Mouse (Mus musculus) left cerebral cortex, adult 2 months (tissue): Measurements from ENCODE around the gene Dnmbp. TPM values are rescaled to one million over a fixed set of nuclear protein-coding genes. Genes with fewer than 3 reads are reported as not detected.
A peak's percentile ranks its signal among the peaks of the same experiment; 100 is the strongest.

ENCODE experiments used
- DNase-seq, 2 experiments: peaks; one replicate each; pipeline ENCODE4 v3.0.0; 2021 to 2022; ENCODE audit warnings: low spot score in 2 of 2, mixed read lengths in 1 of 2; ENCODE audit errors: extremely low spot score in 1 of 2
- H3K27ac ChIP-seq: fragments of 200-600 bp; 2 replicates; pipeline ENCODE4 v1.8.1; 2022
- H3K4me3 ChIP-seq: fragments of 200-600 bp; 2 replicates; pipeline ENCODE4 v1.8.1; 2022
- CTCF ChIP-seq: fragments of 200-600 bp; IDR thresholded peaks from 2 replicates; pipeline ENCODE4 v1.8.1; 2022; ENCODE audit warnings: antibody characterized with exemption, mild to moderate bottlenecking, moderate library complexity
- intact Hi-C: fragments of 180-260 bp; cut with DNase I; formaldehyde crosslinking; loops from one replicate; pipeline ENCODE4 v1.15.1; 2025
- total RNA-seq, 2 experiments: library from RNA; stranded (reverse); gene quantifications; 2 replicates each; pipeline ENCODE4 v1.2.3; 2021

Gene Dnmbp
- total RNA-seq, 2 experiments from 2014 or later: 13.8 to 14.1 TPM

DNA sequence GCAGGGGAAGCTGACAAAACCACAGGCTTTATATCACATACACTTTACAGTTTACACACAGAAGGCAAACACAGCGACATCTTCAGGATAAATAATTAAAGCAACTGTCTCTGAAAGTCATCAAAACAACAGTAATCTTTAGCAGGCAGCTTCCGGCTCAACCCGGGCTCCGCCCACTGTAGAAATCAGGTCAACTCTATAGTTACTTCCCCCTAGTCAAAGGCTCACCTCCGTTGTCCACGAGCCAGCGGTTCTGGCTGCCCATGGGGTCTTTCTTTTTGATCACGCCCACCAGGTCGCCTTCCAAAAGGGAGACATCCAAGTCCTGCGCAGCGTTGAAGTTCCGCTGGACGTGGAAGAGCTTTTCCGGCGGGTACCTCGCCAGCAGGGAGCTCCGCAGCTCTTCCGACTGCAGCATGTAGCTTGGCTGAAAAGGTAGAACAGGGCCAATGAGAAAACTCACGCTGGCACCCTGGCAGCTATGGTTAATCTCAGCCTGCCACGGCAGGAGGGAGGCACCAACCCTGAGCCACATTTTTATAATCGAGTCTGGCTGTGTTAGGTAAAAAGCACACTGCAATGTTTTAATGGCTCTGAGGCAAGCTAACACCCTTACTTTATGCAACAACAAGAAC, 87.9 kb downstream of the Dnmbp start:
- Histone ChIP-seq H3K27ac (no peak overlapping the region), H3K4me3 (no peak overlapping the region)
- TF ChIP-seq CTCF: no peak
- no peak for DNase-seq
- intact Hi-C loops: loop anchor here (5.0 kb wide), 1 partner anchor 105 kb away; no protein-coding TSS in a partner anchor

GRCm38 (mm10) chr19:43850026-43850425, 90.0 kb downstream of the Dnmbp start:
- no peak overlapping the region for H3K4me3 ChIP-seq
- intact Hi-C loops: loop anchor here (5.0 kb wide), 1 partner anchor 107 kb away; no protein-coding TSS in a partner anchor
- H3K27ac ChIP-seq: no peak overlapping the region
- TF ChIP-seq CTCF: no peak
- DNase-seq: no peak

DNA sequence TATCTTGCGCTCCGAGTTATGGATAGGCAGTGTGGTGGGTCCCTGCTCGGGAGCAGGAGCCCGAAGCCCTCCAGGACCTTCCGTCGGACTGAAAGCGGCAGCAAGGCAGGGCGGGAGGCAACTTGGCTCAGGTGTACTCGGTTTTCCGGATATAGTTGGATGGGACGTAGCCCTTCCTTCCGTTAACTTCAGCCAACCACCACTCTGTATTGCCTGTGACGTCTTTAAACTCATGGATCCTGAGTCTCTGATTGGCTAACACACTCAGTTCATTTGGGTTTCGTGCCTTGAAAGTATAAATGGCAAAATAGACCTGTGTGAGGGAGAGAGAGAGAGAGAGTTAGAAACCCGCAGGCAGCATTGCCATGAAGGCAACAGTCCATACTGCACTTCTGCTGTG, 92.0 kb downstream of the Dnmbp start:
- no peak overlapping the region for H3K4me3 ChIP-seq
- no peak for TF ChIP-seq CTCF
- intact Hi-C loops: no loop called here
- no peak overlapping the region for H3K27ac ChIP-seq
- DNase-seq: no peak

GRCm38 (mm10) chr19:43847056-43847455, 92.9 kb downstream of the Dnmbp start:
- no peak overlapping the region for H3K4me3 ChIP-seq
- intact Hi-C loops: no loop called here
- DNase-seq: no peak
- no peak for TF ChIP-seq CTCF
- no peak overlapping the region for H3K27ac ChIP-seq

DNA sequence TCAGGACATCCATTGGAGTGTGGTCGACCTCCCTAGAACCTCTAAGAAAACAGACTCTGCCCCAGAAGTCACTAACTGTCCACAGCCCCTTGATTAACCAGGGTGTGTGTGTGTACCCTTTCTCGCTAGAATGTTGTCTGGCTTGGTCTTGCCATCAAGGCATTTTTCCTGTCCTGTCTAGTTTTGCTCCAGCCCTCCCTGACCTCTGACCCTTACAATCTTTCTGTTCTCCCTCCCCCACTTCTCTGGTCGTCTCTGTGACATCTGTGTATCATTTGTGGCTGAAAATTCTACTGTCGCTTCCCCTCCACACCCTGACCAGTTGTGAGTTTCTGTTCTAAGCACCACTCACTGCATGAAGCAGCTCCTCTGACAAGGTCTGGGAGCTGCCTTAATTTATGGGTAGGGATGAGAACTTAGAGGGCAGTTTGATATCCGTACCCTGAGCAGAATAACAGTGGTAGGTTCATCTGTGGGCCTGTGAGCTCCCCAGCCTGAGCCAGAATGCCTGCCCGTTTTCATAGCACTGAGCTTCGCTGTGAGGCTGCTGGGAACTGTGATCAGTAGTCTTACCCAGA, 94.6 kb downstream of the Dnmbp start:
- intact Hi-C loops: no loop called here
- TF ChIP-seq CTCF: no peak
- no peak overlapping the region for H3K27ac ChIP-seq
- no peak overlapping the region for H3K4me3 ChIP-seq
- no peak for DNase-seq

DNA sequence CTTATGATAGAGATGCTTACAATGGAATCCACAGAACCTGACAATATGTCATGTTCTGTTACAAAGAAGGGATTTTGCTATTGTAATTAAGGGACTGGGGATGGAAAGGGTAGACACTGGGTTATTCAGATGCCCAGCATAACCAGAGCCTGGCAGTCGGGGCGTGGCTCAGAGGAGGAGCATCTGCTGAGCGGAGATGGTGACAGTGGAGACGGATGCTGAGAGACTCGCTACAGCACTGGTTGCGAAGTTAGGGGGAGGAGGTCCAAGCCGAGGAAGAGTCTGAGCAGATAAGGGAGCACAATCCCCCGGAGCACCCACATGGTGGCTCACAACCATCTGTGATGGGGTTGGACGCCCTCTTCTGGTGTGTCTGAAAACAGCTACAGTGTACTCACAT, 96.8 kb downstream of the Dnmbp start:
- no peak for DNase-seq
- H3K4me3 ChIP-seq: no peak overlapping the region
- no peak; the same call in 1 of the 2 replicates for TF ChIP-seq CTCF
- intact Hi-C loops: no loop called here
- no peak overlapping the region for H3K27ac ChIP-seq

DNA sequence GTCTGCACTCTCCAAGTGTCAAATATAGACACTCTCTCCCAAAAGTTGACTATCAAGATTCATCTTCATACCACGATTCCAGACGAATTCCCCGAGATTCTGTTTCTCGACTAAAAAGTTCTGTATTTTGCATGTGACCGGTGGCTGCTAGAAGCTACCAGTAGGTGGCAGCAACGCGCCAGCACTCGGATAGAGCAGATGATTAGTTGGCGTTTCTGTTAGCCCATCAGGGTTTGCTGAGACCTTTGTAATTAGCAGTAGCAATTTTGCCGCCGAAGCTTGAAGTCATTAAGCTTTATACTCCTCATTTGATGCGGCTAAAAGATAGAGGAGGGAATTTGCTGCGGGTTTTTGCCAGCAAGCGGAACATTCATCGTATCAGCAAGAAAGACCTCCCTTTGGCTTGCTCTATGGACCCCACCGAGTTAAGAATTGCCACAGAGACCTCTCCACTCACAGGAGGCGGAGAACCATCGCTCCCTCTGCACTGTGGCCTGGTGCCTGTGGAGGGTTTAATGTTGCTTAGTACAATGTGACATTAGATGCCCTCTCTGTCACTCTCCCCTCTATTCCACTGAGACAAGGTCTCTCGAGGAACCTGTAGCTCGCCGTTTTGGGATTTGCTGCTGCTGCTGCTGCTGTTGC, 107.4 kb downstream of the Dnmbp start:
- Histone ChIP-seq H3K4me3 (no peak overlapping the region), H3K27ac (no peak overlapping the region)
- intact Hi-C loops: loop anchor here (1.0 to 5.0 kb wide), 2 partner anchors 110 to 127 kb away; partner anchors contain the start of gene Dnmbp
- peak; percentile 60 to 61 for DNase-seq
- TF ChIP-seq CTCF: peak; percentile 94

GRCm38 (mm10) chr19:43826855-43827254, 113.1 kb downstream of the Dnmbp start:
- Histone ChIP-seq H3K4me3 (no peak overlapping the region), H3K27ac (no peak overlapping the region)
- no peak for TF ChIP-seq CTCF
- no peak for DNase-seq
- intact Hi-C loops: no loop called here

- TF ChIP-seq CTCF: no peak
- intact Hi-C loops: no loop called here
- peak overlapping the region; percentile 50; the same call in 1 of the 2 replicates for H3K27ac ChIP-seq
- H3K4me3 ChIP-seq: peak overlapping the region; percentile 24
- DNase-seq: peak; percentile 11 to 29
These were observed 124.2 kb downstream of the Dnmbp start for GRCm38 (mm10) chr19:43815661-43816414.

- no peak for TF ChIP-seq CTCF
- intact Hi-C loops: no loop called here
- H3K4me3 ChIP-seq: no peak overlapping the region
- no peak for DNase-seq
- no peak overlapping the region for H3K27ac ChIP-seq
These were observed 126.7 kb downstream of the Dnmbp start for GRCm38 (mm10) chr19:43813315-43813714.

DNA sequence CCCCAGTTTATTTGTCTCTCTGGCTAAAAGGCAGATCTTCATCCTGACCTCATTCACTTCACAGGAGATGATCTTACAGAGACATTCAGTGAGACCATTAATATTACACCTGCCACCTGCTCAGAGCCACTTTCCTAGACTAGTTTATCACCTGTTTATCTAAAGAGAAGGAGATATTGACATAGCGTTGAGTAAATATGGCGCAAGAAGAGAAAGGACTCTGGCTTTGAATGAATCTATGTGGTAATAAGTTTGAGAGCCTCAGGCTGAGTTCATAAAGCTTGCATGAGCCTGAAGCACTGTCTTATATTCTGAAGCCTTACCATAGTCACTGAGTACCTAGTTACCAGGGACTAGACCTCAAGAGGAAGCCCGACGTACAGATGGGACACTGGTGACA, 128.6 kb downstream of the Dnmbp start:
- no peak for TF ChIP-seq CTCF
- Histone ChIP-seq H3K27ac (no peak overlapping the region), H3K4me3 (no peak overlapping the region)
- intact Hi-C loops: no loop called here
- DNase-seq: no peak

DNA sequence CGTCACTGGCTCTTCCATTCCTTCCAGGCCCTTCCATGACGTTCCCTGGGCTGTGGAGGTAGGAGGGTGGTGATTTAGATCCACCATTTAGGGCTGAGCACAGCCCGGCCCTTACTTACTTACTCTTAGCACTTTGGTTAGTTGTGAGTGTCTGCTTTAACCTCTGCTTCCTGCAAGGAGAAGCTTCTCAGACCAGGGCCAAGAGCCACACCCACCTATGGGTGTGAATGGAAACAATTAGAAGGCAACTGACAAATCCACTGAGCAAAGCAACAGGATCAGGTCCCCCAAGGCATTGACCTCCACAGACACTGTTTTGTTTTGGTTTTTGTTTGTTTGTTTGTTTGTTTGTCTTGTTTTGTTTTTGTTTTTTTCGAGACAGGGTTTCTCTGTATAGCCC, 130.7 kb downstream of the Dnmbp start:
- intact Hi-C loops: no loop called here
- Histone ChIP-seq H3K27ac (no peak overlapping the region), H3K4me3 (no peak overlapping the region)
- DNase-seq: no peak
- TF ChIP-seq CTCF: no peak
